ENCODE assay signal across 9 mouse cellular contexts in genomic region chr11:98655076-98655475, GRCm38 (mm10). TPM values are rescaled to one million over a fixed set of nuclear protein-coding genes. Genes with fewer than 3 reads are reported as not detected.
A peak's percentile ranks its signal among the peaks of the same experiment; 100 is the strongest.
DNase-seq lines count a peak whose midpoint lies in the region; ATAC-seq and TF ChIP-seq lines count a peak whose summit lies in the region.
"Not testable (repeated sequence)": the region's sequence is repeated elsewhere in the genome, so short reads cannot be mapped to it uniquely, and the experiment has no call there.
"Had no signal": no experiment of that assay in that cellular context is flagged by ENCODE, and none has a peak within 500 bp of the region (broad histone marks: within the 10 kb centered on the region; RNA-seq: fewer than 3 reads in every experiment).

No protein-coding gene starts in this region.

- not testable (repeated sequence) for H3K4me3 ChIP-seq in E14TG2a.4 (replicated peaks; ENCODE audit: low read length); bone marrow macrophage, adult 2 months (ENCODE audit: insufficient read depth, low read length); lung, embryonic 16.5 days (ENCODE audit: low read length); thymus, adult 2 months (ENCODE audit: control insufficient read depth, insufficient read depth, low read length)

- ATAC-seq in erythroblast, adult 5-6 weeks (replicated peaks; ENCODE audit: low FRiP score, poor library complexity, severe bottlenecking): peak; percentile 82
- peak; percentile 20; the same call in 1 of the 2 replicates for ATAC-seq in lung, embryonic 16.5 days (ENCODE audit: low read depth)

- TF ChIP-seq POLR2A in bone marrow macrophage, adult 2 months (IDR thresholded peaks at IDR 0.05; ENCODE audit: borderline replicate concordance, low read depth, low read length); thymus, adult 2 months (IDR thresholded peaks at IDR 0.05; ENCODE audit: control insufficient read depth, extremely low read depth, insufficient read depth, low read length, poor library complexity): not testable (repeated sequence)

- 14% methylated on average over 7 of the region's 7 CpGs for WGBS in lung, embryonic 16.5 days
- 13% methylated on average over 7 of the region's 7 CpGs for WGBS in thymus, adult 2 months

- not testable (repeated sequence) for H3K27me3 ChIP-seq in E14TG2a.4 (ENCODE audit: insufficient read depth, low read length); lung, embryonic 16.5 days (ENCODE audit: control insufficient read depth, insufficient read depth, low read depth, low read length); thymus, adult 2 months (ENCODE audit: control insufficient read depth, insufficient read depth, low read length)

- not testable (repeated sequence) for H3K4me2 ChIP-seq in lung, embryonic 16.5 days (ENCODE audit: low read depth, low read length)

- peak; percentile 17 to 42 for DNase-seq in heart, postnatal 36 days
- DNase-seq in kidney, postnatal 25 days: peak; percentile 66 to 75
- DNase-seq in ovary, postnatal 36 days (ENCODE audit: low spot score): peak; percentile 51
- peak; percentile 51 for DNase-seq in thymus, adult 2 months

- H3K9me3 ChIP-seq in E14TG2a.4 (ENCODE audit: low read length); lung, embryonic 16.5 days (ENCODE audit: control insufficient read depth, low read length): not testable (repeated sequence)

- not testable (repeated sequence) for H3K27ac ChIP-seq in bone marrow macrophage, adult 2 months (ENCODE audit: insufficient read depth, low read depth, low read length); lung, embryonic 16.5 days (ENCODE audit: low read length); thymus, adult 2 months (ENCODE audit: control insufficient read depth, insufficient read depth, low read length)

- H3K4me1 ChIP-seq in E14TG2a.4 (replicated peaks; ENCODE audit: low read depth, low read length); bone marrow macrophage, adult 2 months (ENCODE audit: control insufficient read depth, insufficient read depth, low read length); lung, embryonic 16.5 days (replicated peaks; ENCODE audit: control insufficient read depth, insufficient read depth, low read length); thymus, adult 2 months (replicated peaks; ENCODE audit: control insufficient read depth, insufficient read depth, low read length): not testable (repeated sequence)

- intact Hi-C loops in heart, postnatal 36 days (cut with DNase I): loop anchor here (2.0 to 5.0 kb wide), 2 partner anchors 22 to 48 kb away; no protein-coding TSS in a partner anchor

- peak; percentile 54 for TF ChIP-seq CTCF in E14TG2a.4 (conservative IDR thresholded peaks at IDR 0.05; ENCODE audit: low read length)
- peak; percentile 84 for TF ChIP-seq CTCF in bone marrow macrophage, adult 2 months (IDR thresholded peaks at IDR 0.05; ENCODE audit: low read depth, low read length)
- TF ChIP-seq CTCF in thymus, adult 2 months (IDR thresholded peaks at IDR 0.05; ENCODE audit: borderline replicate concordance, control insufficient read depth, extremely low read depth, insufficient read depth, low read length, poor library complexity): peak; percentile 61; the same call in 1 of the 2 replicates

- H3K36me3 ChIP-seq in E14TG2a.4 (ENCODE audit: insufficient read depth, low read length); lung, embryonic 16.5 days (ENCODE audit: control insufficient read depth, insufficient read depth, low read length); thymus, adult 2 months (ENCODE audit: control insufficient read depth, insufficient read depth, low read length): not testable (repeated sequence)

- H3K9ac ChIP-seq in lung, embryonic 16.5 days (ENCODE audit: low read length): not testable (repeated sequence)

RNA-seq across cellular contexts. Expression of gene Gsdma2, which starts 8.5 kb away (rescaled TPM):
- not detected in 2 replicates for polyA plus RNA-seq in bone marrow macrophage, adult 2 months (2012; ENCODE audit: insufficient read depth, insufficient read length, missing spikeins)
- not detected in 2 replicates for total RNA-seq in erythroblast, adult 5-6 weeks (2015; ENCODE audit: low replicate concordance)
- not detected in 2 replicates for total RNA-seq in erythroblast, adult 5-6 weeks (2017; ENCODE audit: low replicate concordance)
- total RNA-seq in heart, postnatal 36 days (2021): not detected
- not detected in 2 replicates for polyA plus RNA-seq in lung, embryonic 16.5 days (2015; fragmentation: Nextera tagmentation; extraction: Ambion mirVana)
- polyA plus RNA-seq in thymus, adult 2 months (2012; rRNA removed): 0.17 and 0.81 TPM in 2 replicates

RNA-seq across cellular contexts. Expression of gene Gsdma, which starts 9.1 kb away (rescaled TPM):
- polyA plus RNA-seq in bone marrow macrophage, adult 2 months (2012; ENCODE audit: insufficient read depth, insufficient read length, missing spikeins): not detected in 2 replicates
- not detected in 2 replicates for total RNA-seq in erythroblast, adult 5-6 weeks (2015; ENCODE audit: low replicate concordance)
- total RNA-seq in erythroblast, adult 5-6 weeks (2017; ENCODE audit: low replicate concordance): not detected in 2 replicates
- not detected for total RNA-seq in heart, postnatal 36 days (2021)
- polyA plus RNA-seq in lung, embryonic 16.5 days (2015; fragmentation: Nextera tagmentation; extraction: Ambion mirVana): 0.09 TPM in 1 of 2 replicates, not detected in the other
- polyA plus RNA-seq in thymus, adult 2 months (2012; rRNA removed): 0.71 and 0.75 TPM in 2 replicates
- total RNA-seq: layer of hippocampus, postnatal 25 days had no signal

RNA-seq across cellular contexts. Expression of gene Psmd3, which starts 27.3 kb away (rescaled TPM):
- 46.3 and 53.7 TPM in 2 replicates for polyA plus RNA-seq in bone marrow macrophage, adult 2 months (2012; ENCODE audit: insufficient read depth, insufficient read length, missing spikeins)
- 10.2 and 14.2 TPM in 2 replicates for total RNA-seq in erythroblast, adult 5-6 weeks (2015; ENCODE audit: low replicate concordance)
- total RNA-seq in erythroblast, adult 5-6 weeks (2017; ENCODE audit: low replicate concordance): 15.4 and 26.9 TPM in 2 replicates
- total RNA-seq in heart, postnatal 36 days (2021): 100 to 1,000 TPM; 102 to 104 TPM
- 165 and 177 TPM in 2 replicates for polyA plus RNA-seq in lung, embryonic 16.5 days (2015; fragmentation: Nextera tagmentation; extraction: Ambion mirVana)
- 293 and 303 TPM in 2 replicates for polyA plus RNA-seq in thymus, adult 2 months (2012; rRNA removed)

RNA-seq across cellular contexts. Expression of gene Gsdma3, which starts 28.9 kb away (rescaled TPM):
- polyA plus RNA-seq in bone marrow macrophage, adult 2 months (2012; ENCODE audit: insufficient read depth, insufficient read length, missing spikeins): not detected in 2 replicates
- total RNA-seq in erythroblast, adult 5-6 weeks (2015; ENCODE audit: low replicate concordance): not detected in 2 replicates
- total RNA-seq in erythroblast, adult 5-6 weeks (2017; ENCODE audit: low replicate concordance): not detected in 2 replicates
- total RNA-seq in heart, postnatal 36 days (2021): 1 to 10 TPM; 3.0 to 3.3 TPM
- polyA plus RNA-seq in lung, embryonic 16.5 days (2015; fragmentation: Nextera tagmentation; extraction: Ambion mirVana): not detected in 2 replicates
- polyA plus RNA-seq in thymus, adult 2 months (2012; rRNA removed): 0.74 and 1.1 TPM in 2 replicates
- total RNA-seq: layer of hippocampus, postnatal 25 days had no signal

RNA-seq across cellular contexts. Expression of gene Gm12355, which starts 29.6 kb away (rescaled TPM):
- polyA plus RNA-seq in bone marrow macrophage, adult 2 months (2012; ENCODE audit: insufficient read depth, insufficient read length, missing spikeins): 9.6 and 15.5 TPM in 2 replicates
- 1.0 and 2.5 TPM in 2 replicates for total RNA-seq in erythroblast, adult 5-6 weeks (2015; ENCODE audit: low replicate concordance)
- 0.60 and 1.1 TPM in 2 replicates for total RNA-seq in erythroblast, adult 5-6 weeks (2017; ENCODE audit: low replicate concordance)
- total RNA-seq in heart, postnatal 36 days (2021): 1 to 10 TPM; 5.4 to 6.4 TPM
- polyA plus RNA-seq in lung, embryonic 16.5 days (2015; fragmentation: Nextera tagmentation; extraction: Ambion mirVana): 0.69 and 1.2 TPM in 2 replicates
- polyA plus RNA-seq in thymus, adult 2 months (2012; rRNA removed): not detected in 2 replicates
